Mouse (Mus musculus) heart, embryonic 14.5 days (tissue): ENCODE data around the gene Rint1. TPM values are rescaled to one million over a fixed set of nuclear protein-coding genes. Genes with fewer than 3 reads are reported as not detected.
"Not testable (repeated sequence)": the region's sequence is repeated elsewhere in the genome, so short reads cannot be mapped to it uniquely, and the experiment has no call there.

Experiments used
- ATAC-seq: fragments of 200-750 bp; cut with Nextera tagmentation; 2 replicates; pipeline ENCODE4 v1.8.0; 2017; ENCODE audit warnings: low read depth, moderate TSS enrichment; ENCODE audit not compliant: insufficient number of reproducible peaks, insufficient read depth, low FRiP score
- H3K27ac ChIP-seq, 2 experiments: fragments of 200-500 bp in 1 of 2; fragments of 300-500 bp in 1 of 2; sonication (generic) in 1 of 2; replicated peaks in 1 of 2; 2 replicates each; pipeline ENCODE4 v1.5.1; 2012 to 2014; ENCODE audit warnings: low read depth in 2 of 2, low read length in 2 of 2, control low read depth in 1 of 2, mild to moderate bottlenecking in 1 of 2, mixed read lengths in 1 of 2; ENCODE audit not compliant: control insufficient read depth in 1 of 2, insufficient read depth in 1 of 2
- H3K27me3 ChIP-seq: fragments of 300-500 bp; sonication (generic); 2 replicates; pipeline ENCODE4 v1.6.1; 2014; ENCODE audit warnings: mild to moderate bottlenecking, low read length, control low read depth; ENCODE audit not compliant: control insufficient read depth, insufficient read depth
- H3K36me3 ChIP-seq: fragments of 300-500 bp; sonication (generic); 2 replicates; pipeline ENCODE4 v1.6.1; 2014; ENCODE audit warnings: mild to moderate bottlenecking, control low read depth, low read length, mixed read lengths; ENCODE audit not compliant: control insufficient read depth, insufficient read depth
- H3K4me1 ChIP-seq, 2 experiments: fragments of 200-500 bp in 1 of 2; fragments of 300-500 bp in 1 of 2; sonication (generic) in 1 of 2; 2 replicates each; pipeline ENCODE4 v1.6.1; 2012 to 2014; ENCODE audit warnings: low read length in 2 of 2, control low read depth in 1 of 2, mixed read lengths in 1 of 2; ENCODE audit not compliant: control insufficient read depth in 2 of 2, insufficient read depth in 2 of 2
- H3K4me2 ChIP-seq: fragments of 300-500 bp; sonication (generic); 2 replicates; pipeline ENCODE4 v1.6.1; 2014; ENCODE audit warnings: mild to moderate bottlenecking, low read length
- H3K4me3 ChIP-seq, 2 experiments: fragments of 200-500 bp in 1 of 2; fragments of 300-500 bp in 1 of 2; sonication (generic) in 1 of 2; 2 replicates each; pipeline ENCODE4 v1.5.1; 2012 to 2014; ENCODE audit warnings: low read length in 2 of 2, mild to moderate bottlenecking in 2 of 2, control low read depth in 1 of 2, low read depth in 1 of 2, moderate library complexity in 1 of 2; ENCODE audit not compliant: control insufficient read depth in 1 of 2, insufficient read depth in 1 of 2
- H3K9ac ChIP-seq: fragments of 300-500 bp; sonication (generic); 2 replicates; pipeline ENCODE4 v1.6.1; 2014; ENCODE audit warnings: mild to moderate bottlenecking, low read length
- H3K9me3 ChIP-seq: fragments of 300-500 bp; sonication (generic); 2 replicates; pipeline ENCODE4 v1.6.1; 2016; ENCODE audit warnings: low read length, control low read depth; ENCODE audit not compliant: control insufficient read depth
- WGBS: fragments of 180-500 bp; shearing (Covaris S2); extraction: QIAGEN DNeasy Blood & Tissue Kit; methylation state at CpG from one replicate; pipeline ENCODE4 v1.1.7; 2014; 5-methylcytosine and 5-hydroxymethylcytosine counted together
- polyA plus RNA-seq: library from polyadenylated mRNA; unstranded; fragments of >200 nt; fragmentation: Nextera tagmentation; extraction: Ambion mirVana; gene quantifications from 2 replicates; pipeline ENCODE4 v1.2.1, GENCODE M21; 2014

Rint1 gene
- polyA plus RNA-seq, 1 experiment from 2014 or later: 28.9 TPM

GRCm38 (mm10) chr5:23826321-23827004, 39.0 kb downstream of the Rint1 start:
- no peak overlapping the region for H3K4me2 ChIP-seq
- no peak for ATAC-seq
- whole genome bisulfite sequencing: 34% methylated on average over 11 of the region's 11 CpGs

GRCm38 (mm10) chr5:23830897-23831752, 43.6 kb downstream of the Rint1 start:
- Histone ChIP-seq H3K4me3 (peak overlapping the region; percentile 0 to 30; a peak in 3 of 4 replicates), H3K4me1 (peaks cover 0 to 5% of the 10 kb centered on the region in 2 experiments; a peak in 2 of 4 replicates)

More at GRCm38 (mm10) chr5:23826321-23827004, 39.0 kb downstream of the Rint1 start:
- Histone ChIP-seq H3K9me3 (no peaks in the 10 kb centered on the region), H3K36me3 (0 out of 2 replicates have a peak, but pooled peaks cover 5% of the 10 kb centered on the region), H3K4me1 (peaks cover 0 to 5% of the 10 kb centered on the region in 2 experiments; a peak in 2 of 4 replicates), H3K27ac (no peak overlapping the region), H3K27me3 (peaks cover 16% of the 10 kb centered on the region), H3K4me3 (no peak overlapping the region), H3K9ac (no peak overlapping the region)

GRCm38 (mm10) chr5:23835691-23836090, 48.2 kb downstream of the Rint1 start:
- ATAC-seq, H3K9me3 ChIP-seq, H3K27ac ChIP-seq, H3K4me2 ChIP-seq, H3K4me1 ChIP-seq, H3K9ac ChIP-seq, H3K4me3 ChIP-seq: not testable (repeated sequence)
- WGBS: 72% methylated on average over 1 of the region's 1 CpGs
- Histone ChIP-seq H3K27me3 (peaks cover 15% of the 10 kb centered on the region), H3K36me3 (peaks cover 21% of the 10 kb centered on the region)

More at GRCm38 (mm10) chr5:23830897-23831752, 43.6 kb downstream of the Rint1 start:
- Histone ChIP-seq H3K9me3 (no peaks in the 10 kb centered on the region), H3K9ac (no peak overlapping the region), H3K4me2 (peak overlapping the region; percentile 53), H3K36me3 (no peaks in the 10 kb centered on the region), H3K27ac (no peak overlapping the region), H3K27me3 (peaks cover 24% of the 10 kb centered on the region)
- no peak for ATAC-seq
- 36% methylated on average over 58 of the region's 58 CpGs for WGBS

GRCm38 (mm10) chr5:23838158-23838557, 50.6 kb downstream of the Rint1 start:
- 86% methylated on average over 7 of the region's 7 CpGs for WGBS
- Histone ChIP-seq H3K4me1 (peaks cover 0 to 8% of the 10 kb centered on the region in 2 experiments; a peak in 2 of 4 replicates), H3K9ac (no peak overlapping the region), H3K27ac (no peak overlapping the region), H3K27me3 (no peaks in the 10 kb centered on the region), H3K4me2 (no peak overlapping the region), H3K4me3 (no peak overlapping the region), H3K9me3 (no peaks in the 10 kb centered on the region), H3K36me3 (peaks cover 31% of the 10 kb centered on the region)
- no peak for ATAC-seq

- no peaks in the 10 kb centered on the region for H3K27me3 ChIP-seq
- peak within 1 kb of the TSS; percentile 87 for H3K9ac ChIP-seq
- under 1% methylated on average over 44 of the region's 44 CpGs for WGBS
- peak within 1 kb of the TSS; percentile 89 to 92 for H3K27ac ChIP-seq
- ATAC-seq: peak; percentile 89
- H3K4me3 ChIP-seq: peak within 1 kb of the TSS; percentile 79 to 94
- H3K4me1 ChIP-seq: peaks cover 0 to 16% of the 10 kb centered on the region in 2 experiments; a peak in 2 of 4 replicates
- H3K4me2 ChIP-seq: peak within 1 kb of the TSS; percentile 67
- H3K36me3 ChIP-seq: peaks cover 25% of the 10 kb centered on the region
- no peaks in the 10 kb centered on the region for H3K9me3 ChIP-seq
Observed at GRCm38 (mm10) chr5:23843674-23844530, 56.4 kb downstream of the Rint1 start, which contains the start of gene Tomm7. Gene Tomm7, minus strand, starts transcription at chr5:23844161.

- H3K9me3 ChIP-seq: no peaks in the 10 kb centered on the region
- peak overlapping the region; percentile 67 for H3K4me2 ChIP-seq
- no peak for ATAC-seq
- H3K27ac ChIP-seq: peak overlapping the region; percentile 80 to 92
- peaks cover 19% of the 10 kb centered on the region for H3K36me3 ChIP-seq
- WGBS: 27% methylated on average over 7 of the region's 7 CpGs
- peak overlapping the region; percentile 87 for H3K9ac ChIP-seq
- peaks cover 0 to 16% of the 10 kb centered on the region in 2 experiments; a peak in 2 of 4 replicates for H3K4me1 ChIP-seq
- peak overlapping the region; percentile 79 to 94 for H3K4me3 ChIP-seq
- no peaks in the 10 kb centered on the region for H3K27me3 ChIP-seq
Observed at GRCm38 (mm10) chr5:23844531-23844841, 57.0 kb downstream of the Rint1 start.

- H3K4me2 ChIP-seq: peak overlapping the region; percentile 67
- H3K9ac ChIP-seq: no peak overlapping the region
- peaks cover 0 to 16% of the 10 kb centered on the region in 2 experiments; a peak in 2 of 4 replicates for H3K4me1 ChIP-seq
- peaks cover 12% of the 10 kb centered on the region; the same call in 1 of the 2 replicates for H3K36me3 ChIP-seq
- H3K9me3 ChIP-seq: no peaks in the 10 kb centered on the region
- 87% methylated on average over 3 of the region's 3 CpGs for WGBS
- peak overlapping the region in 1 of 2 experiments; percentile 92; a peak in 2 of 4 replicates for H3K27ac ChIP-seq
- ATAC-seq: no peak
- H3K4me3 ChIP-seq: no peak overlapping the region
- no peaks in the 10 kb centered on the region for H3K27me3 ChIP-seq
Observed at GRCm38 (mm10) chr5:23845141-23845540, 57.6 kb downstream of the Rint1 start.
